7 mouse cellular contexts compared by ENCODE assay signal in genomic region chr6:72635760-72636431, GRCm38 (mm10). TPM values are rescaled to one million over a fixed set of nuclear protein-coding genes. Genes with fewer than 3 reads are reported as not detected.
DNase-seq lines count a peak whose midpoint lies in the region; ATAC-seq and TF ChIP-seq lines count a peak whose summit lies in the region.

No protein-coding gene starts in this region.

- H3K27ac ChIP-seq in forebrain, embryonic 11.5 days (ENCODE audit: low read depth, low read length) = no peak overlapping the region
- no peak overlapping the region for H3K27ac ChIP-seq in heart, postnatal 0 days (ENCODE audit: low read depth)
- H3K27ac ChIP-seq in kidney, postnatal 0 days = peak overlapping the region; percentile 27; the same call in 1 of the 2 replicates
- H3K27ac ChIP-seq in neural tube, embryonic 13.5 days (replicated peaks) = no peak overlapping the region

- no peaks in the 10 kb centered on the region for H3K27me3 ChIP-seq in forebrain, embryonic 11.5 days (ENCODE audit: control insufficient read depth, insufficient read depth, low read length)
- H3K27me3 ChIP-seq in heart, postnatal 0 days (ENCODE audit: control insufficient read depth, insufficient read depth, low read length) = no peaks in the 10 kb centered on the region
- no peaks in the 10 kb centered on the region for H3K27me3 ChIP-seq in kidney, postnatal 0 days (ENCODE audit: insufficient read depth, low read length)
- no peaks in the 10 kb centered on the region for H3K27me3 ChIP-seq in neural tube, embryonic 13.5 days

- H3K36me3 ChIP-seq in forebrain, embryonic 11.5 days (ENCODE audit: control insufficient read depth, insufficient read depth, low read length) = no peaks in the 10 kb centered on the region
- H3K36me3 ChIP-seq in heart, postnatal 0 days (replicated peaks; ENCODE audit: control insufficient read depth, insufficient read depth, low read length) = peaks cover 21% of the 10 kb centered on the region
- H3K36me3 ChIP-seq in kidney, postnatal 0 days (ENCODE audit: insufficient read depth, low read length) = peaks cover 17% of the 10 kb centered on the region; the same call in 1 of the 2 replicates
- no peaks in the 10 kb centered on the region for H3K36me3 ChIP-seq in neural tube, embryonic 13.5 days

- peak; percentile 54 for DNase-seq in ES-CJ7 (ENCODE audit: low read depth, low spot score)
- peak; percentile 71 for DNase-seq in adrenal gland, adult 2 months
- DNase-seq in forebrain, embryonic 11.5 days (ENCODE audit: low spot score) = peak; percentile 76
- peak; percentile 86 for DNase-seq in heart, postnatal 0 days (ENCODE audit: low spot score)
- DNase-seq in kidney, postnatal 0 days (ENCODE audit: low spot score) = peak; percentile 93
- peak; percentile 53 to 74 for DNase-seq in lung, adult 18-20 months

- 55% methylated on average over 12 of the region's 12 CpGs for WGBS in forebrain, embryonic 11.5 days
- WGBS in heart, postnatal 0 days = 33% methylated on average over 12 of the region's 12 CpGs
- 30% methylated on average over 12 of the region's 12 CpGs for WGBS in kidney, postnatal 0 days
- WGBS in neural tube, embryonic 13.5 days = 47% methylated on average over 12 of the region's 12 CpGs

- no peak overlapping the region for H3K4me3 ChIP-seq in forebrain, embryonic 11.5 days (ENCODE audit: low read depth, low read length)
- H3K4me3 ChIP-seq in heart, postnatal 0 days (ENCODE audit: low read depth, low read length) = no peak overlapping the region
- no peak overlapping the region for H3K4me3 ChIP-seq in kidney, postnatal 0 days (replicated peaks; ENCODE audit: low read depth, low read length)
- H3K4me3 ChIP-seq in neural tube, embryonic 13.5 days = no peak overlapping the region

- H3K4me1 ChIP-seq in forebrain, embryonic 11.5 days (replicated peaks; ENCODE audit: control insufficient read depth, insufficient read depth, low read length) = no peaks in the 10 kb centered on the region
- H3K4me1 ChIP-seq in heart, postnatal 0 days (ENCODE audit: control insufficient read depth, insufficient read depth) = no peaks in the 10 kb centered on the region
- H3K4me1 ChIP-seq in kidney, postnatal 0 days (replicated peaks; ENCODE audit: insufficient read depth, low read length) = no peaks in the 10 kb centered on the region
- H3K4me1 ChIP-seq in neural tube, embryonic 13.5 days (replicated peaks) = 0 out of 2 replicates have a peak, but pooled peaks cover 3% of the 10 kb centered on the region

- H3K9me3 ChIP-seq in forebrain, embryonic 11.5 days (ENCODE audit: control insufficient read depth, low read length) = no peaks in the 10 kb centered on the region
- H3K9me3 ChIP-seq in heart, postnatal 0 days (replicated peaks; ENCODE audit: control insufficient read depth, low read length) = no peaks in the 10 kb centered on the region
- no peaks in the 10 kb centered on the region for H3K9me3 ChIP-seq in kidney, postnatal 0 days (replicated peaks; ENCODE audit: low read length)
- H3K9me3 ChIP-seq in neural tube, embryonic 13.5 days = no peaks in the 10 kb centered on the region

- peak; percentile 67 for TF ChIP-seq CTCF in heart, postnatal 0 days (IDR thresholded peaks at IDR 0.05; ENCODE audit: low read depth)
- peak; percentile 83 for TF ChIP-seq CTCF in kidney, postnatal 0 days (IDR thresholded peaks at IDR 0.05; ENCODE audit: low read depth)

- H3K9ac ChIP-seq in forebrain, embryonic 11.5 days (ENCODE audit: low read length) = no peak overlapping the region
- no peak overlapping the region for H3K9ac ChIP-seq in heart, postnatal 0 days (replicated peaks; ENCODE audit: low read depth, low read length)
- no peak overlapping the region for H3K9ac ChIP-seq in kidney, postnatal 0 days (ENCODE audit: low read depth, low read length)
- no peak overlapping the region for H3K9ac ChIP-seq in neural tube, embryonic 13.5 days

- H3K4me2 ChIP-seq in forebrain, embryonic 11.5 days (ENCODE audit: low read depth, low read length, severe bottlenecking) = no peak overlapping the region
- H3K4me2 ChIP-seq in heart, postnatal 0 days (ENCODE audit: low read depth, low read length) = no peak overlapping the region
- no peak overlapping the region for H3K4me2 ChIP-seq in kidney, postnatal 0 days (ENCODE audit: low read length)
- H3K4me2 ChIP-seq in neural tube, embryonic 13.5 days = no peak overlapping the region

- no peak for TF ChIP-seq EP300 in heart, postnatal 0 days (IDR thresholded peaks at IDR 0.05; ENCODE audit: low read depth)

- ATAC-seq in forebrain, embryonic 11.5 days (replicated peaks; ENCODE audit: low FRiP score) = peak; percentile 74
- ATAC-seq in heart, postnatal 0 days (ENCODE audit: insufficient read depth, low read depth) = peak; percentile 84
- peak; percentile 88 for ATAC-seq in kidney, postnatal 0 days (replicated peaks; ENCODE audit: low FRiP score, low read depth)
- ATAC-seq in neural tube, embryonic 13.5 days (ENCODE audit: low read depth) = peak; percentile 66

RNA-seq across cellular contexts. Expression of gene Tgoln1, which starts 19.1 kb away (rescaled TPM):
- 100 to 1,000 TPM; 241 to 274 TPM for total RNA-seq in adrenal gland, adult 2 months (2021)
- polyA plus RNA-seq in adrenal gland, adult 2 months (2012; rRNA removed) = 38.9 and 46.0 TPM in 2 replicates
- polyA plus RNA-seq in forebrain, embryonic 11.5 days (2014; fragmentation: Nextera tagmentation; extraction: Ambion mirVana) = 34.1 and 35.1 TPM in 2 replicates
- total RNA-seq in heart, postnatal 0 days (2014; rRNA removed; ENCODE audit: low replicate concordance) = 16.4 and 22.5 TPM in 2 replicates
- polyA plus RNA-seq in heart, postnatal 0 days (2015; fragmentation: Nextera tagmentation; extraction: Ambion mirVana) = 19.4 and 21.3 TPM in 2 replicates
- polyA plus RNA-seq in kidney, postnatal 0 days (2015; fragmentation: Nextera tagmentation; extraction: Ambion mirVana) = 42.3 and 44.2 TPM in 2 replicates
- 39.3 and 43.9 TPM in 2 replicates for polyA plus RNA-seq in neural tube, embryonic 13.5 days (2015; fragmentation: Nextera tagmentation; extraction: Ambion mirVana)

RNA-seq across cellular contexts. Expression of gene Retsat, which starts 37.6 kb away (rescaled TPM):
- 100 to 1,000 TPM; 390 to 465 TPM for total RNA-seq in adrenal gland, adult 2 months (2021)
- polyA plus RNA-seq in adrenal gland, adult 2 months (2012; rRNA removed) = 96.6 and 123 TPM in 2 replicates
- 5.3 and 6.3 TPM in 2 replicates for polyA plus RNA-seq in forebrain, embryonic 11.5 days (2014; fragmentation: Nextera tagmentation; extraction: Ambion mirVana)
- total RNA-seq in heart, postnatal 0 days (2014; rRNA removed; ENCODE audit: low replicate concordance) = 21.8 and 41.8 TPM in 2 replicates
- polyA plus RNA-seq in heart, postnatal 0 days (2015; fragmentation: Nextera tagmentation; extraction: Ambion mirVana) = 64.4 and 69.1 TPM in 2 replicates
- 41.0 and 45.3 TPM in 2 replicates for polyA plus RNA-seq in kidney, postnatal 0 days (2015; fragmentation: Nextera tagmentation; extraction: Ambion mirVana)
- 5.3 and 5.4 TPM in 2 replicates for polyA plus RNA-seq in neural tube, embryonic 13.5 days (2015; fragmentation: Nextera tagmentation; extraction: Ambion mirVana)

RNA-seq across cellular contexts. Expression of gene Elmod3, which starts 37.7 kb away (rescaled TPM):
- total RNA-seq in adrenal gland, adult 2 months (2021) = 10 to 100 TPM; 12.9 to 25.6 TPM
- 25.5 and 29.3 TPM in 2 replicates for polyA plus RNA-seq in adrenal gland, adult 2 months (2012; rRNA removed)
- 15.8 and 16.5 TPM in 2 replicates for polyA plus RNA-seq in forebrain, embryonic 11.5 days (2014; fragmentation: Nextera tagmentation; extraction: Ambion mirVana)
- total RNA-seq in heart, postnatal 0 days (2014; rRNA removed; ENCODE audit: low replicate concordance) = 21.9 and 30.9 TPM in 2 replicates
- polyA plus RNA-seq in heart, postnatal 0 days (2015; fragmentation: Nextera tagmentation; extraction: Ambion mirVana) = 17.6 and 18.6 TPM in 2 replicates
- polyA plus RNA-seq in kidney, postnatal 0 days (2015; fragmentation: Nextera tagmentation; extraction: Ambion mirVana) = 16.2 and 18.1 TPM in 2 replicates
- polyA plus RNA-seq in neural tube, embryonic 13.5 days (2015; fragmentation: Nextera tagmentation; extraction: Ambion mirVana) = 17.5 and 18.9 TPM in 2 replicates
